Mouse (Mus musculus): ENCODE results near the gene Scn10a.

- TF ChIP-seq CTCF (IDR thresholded peaks at IDR 0.05; ENCODE audit: low read depth) (no peak), EP300 (IDR thresholded peaks at IDR 0.05; ENCODE audit: low read depth) (no peak)
These were observed 24.2 kb upstream of the Scn10a start for GRCm38 (mm10) chr9:119743312-119743711.

Data from liver, embryonic 14.5 days (tissue).